Mouse (Mus musculus) left cerebral cortex, postnatal 25 days (tissue): Measurements from ENCODE around the gene Gm20379. TPM values are rescaled to one million over a fixed set of nuclear protein-coding genes. Genes with fewer than 3 reads are reported as not detected.

ENCODE experiments used
- DNase-seq, 2 experiments: peaks; one replicate each; pipeline ENCODE4 v3.0.0; 2022; ENCODE audit warnings: low spot score in 2 of 2, mixed read lengths in 1 of 2
- intact Hi-C: fragments of 180-260 bp; cut with DNase I; formaldehyde crosslinking; loops from one replicate; pipeline ENCODE4 v1.15.1; 2025
- total RNA-seq, 2 experiments: library from RNA; stranded (reverse); gene quantifications; 2 replicates each; pipeline ENCODE4 v1.2.3; 2021

Gm20379 gene
- total RNA-seq = not detected

- no peak for DNase-seq
- intact Hi-C loops = no loop called here
Measured at GRCm38 (mm10) chr13:92305680-92306079, at the start of gene Gm20379. Gm20379 (plus strand) TSS chr13:92305980.

DNA sequence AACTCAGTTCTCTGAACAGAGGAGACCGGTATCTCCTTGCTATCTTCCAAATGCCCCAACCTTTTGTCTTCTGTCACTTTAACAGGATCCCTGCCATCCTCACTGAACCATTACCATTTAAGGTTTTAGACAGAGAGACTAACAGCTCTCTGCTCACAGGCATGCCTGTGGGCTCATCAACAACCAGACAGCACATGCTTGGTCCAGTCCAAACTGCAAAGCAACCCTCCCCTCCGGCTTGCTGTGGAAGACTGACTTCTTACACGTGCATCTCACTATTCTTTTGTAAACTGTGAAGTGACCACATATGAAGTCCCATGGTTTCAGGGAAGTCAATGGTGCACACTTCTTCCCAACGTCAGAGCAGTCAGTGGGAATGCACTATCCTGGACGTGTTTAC is 44.5 kb upstream of the Gm20379 start:
- no peak for DNase-seq
- intact Hi-C loops = no loop called here

- intact Hi-C loops = no loop called here
- DNase-seq = peak in 1 of 2 experiments; percentile 18
Measured at GRCm38 (mm10) chr13:92263566-92263965, 42.2 kb upstream of the Gm20379 start.

DNA sequence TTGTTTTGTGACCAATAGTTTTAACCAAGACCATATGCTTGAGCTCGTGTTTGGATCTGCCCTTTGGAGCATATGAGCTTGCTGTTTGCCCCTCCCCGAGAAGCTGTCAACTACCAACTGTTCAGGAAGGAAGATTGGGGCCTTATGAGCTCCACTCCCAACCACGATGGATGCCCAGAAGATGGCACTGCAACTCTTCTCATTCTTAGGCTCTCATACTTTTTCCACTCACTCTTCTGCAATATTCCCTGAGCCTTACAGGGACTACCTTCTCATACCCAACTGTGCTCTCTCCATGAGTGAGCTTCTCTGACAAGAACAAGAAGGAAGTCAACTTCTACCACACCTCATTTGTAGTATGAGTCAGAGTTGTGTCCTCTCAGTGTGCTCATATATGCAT is 38.7 kb upstream of the Gm20379 start:
- intact Hi-C loops = no loop called here
- DNase-seq = no peak

- peak; percentile 64 to 76 for DNase-seq
- intact Hi-C loops = no loop called here
Measured at GRCm38 (mm10) chr13:92274274-92275198, 31.2 kb upstream of the Gm20379 start.

GRCm38 (mm10) chr13:92275292-92275691 is 30.5 kb upstream of the Gm20379 start:
- intact Hi-C loops = no loop called here

DNA sequence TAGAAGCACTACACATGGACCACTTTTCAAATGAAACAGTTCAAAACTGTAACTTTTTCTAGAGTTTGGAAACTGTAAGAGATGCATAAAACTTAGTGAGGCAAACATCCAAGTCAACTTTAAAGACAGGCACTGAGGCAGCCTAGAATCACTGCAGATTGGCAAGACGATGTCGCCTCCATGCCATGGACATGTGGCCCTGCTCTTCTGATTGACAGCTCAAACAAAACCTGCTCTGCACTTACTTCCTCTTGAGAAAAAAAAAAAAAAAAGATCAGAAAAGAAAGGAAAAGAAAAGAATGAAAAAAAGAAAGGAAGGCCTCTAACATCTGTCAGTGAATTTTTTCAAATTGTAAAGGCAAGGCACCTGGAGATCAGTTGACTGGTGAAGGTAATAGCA is 28.8 kb upstream of the Gm20379 start:
- DNase-seq = no peak
- intact Hi-C loops = no loop called here

More at GRCm38 (mm10) chr13:92275292-92275691, 30.5 kb upstream of the Gm20379 start:
- no peak for DNase-seq

DNA sequence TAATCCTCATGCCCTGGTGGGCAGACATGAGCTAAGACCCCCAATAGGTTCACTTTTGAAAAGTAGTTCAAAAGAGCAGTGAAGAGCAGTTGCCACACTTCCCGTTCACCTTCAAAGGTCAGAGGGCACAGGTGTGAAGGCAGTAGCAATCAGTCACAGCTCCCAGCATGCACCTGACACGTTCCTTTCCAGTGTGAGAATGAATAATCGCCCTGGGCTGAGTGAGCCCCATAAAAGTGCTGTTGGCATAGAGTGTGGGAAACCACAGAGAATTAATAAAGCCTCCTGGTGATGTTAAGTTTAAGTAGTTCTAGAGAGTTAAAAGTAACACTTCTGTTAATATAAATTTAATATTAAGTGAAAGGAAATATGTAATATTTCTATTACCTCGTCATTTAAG is 14.2 kb upstream of the Gm20379 start:
- DNase-seq = no peak
- intact Hi-C loops = no loop called here

DNA sequence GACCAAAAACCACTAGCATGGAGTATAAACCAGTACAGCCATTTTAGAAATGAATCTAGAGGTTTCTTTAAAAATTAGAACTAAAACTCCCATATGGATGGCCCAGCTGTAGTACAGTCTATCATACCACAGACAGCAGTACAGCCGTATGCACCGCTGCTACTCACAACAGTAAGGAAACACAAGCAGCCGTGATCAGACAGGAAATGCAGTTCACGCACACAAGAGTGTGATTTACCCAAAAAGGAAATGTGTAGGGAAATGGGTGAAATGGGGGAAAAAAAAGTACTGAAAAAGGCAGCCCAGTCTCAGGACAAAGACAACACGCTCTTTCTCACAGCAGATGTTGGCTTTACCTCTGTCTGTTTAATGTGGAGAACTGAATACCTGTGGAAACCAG is 11.9 kb upstream of the Gm20379 start:
- intact Hi-C loops = no loop called here
- DNase-seq = no peak

DNA sequence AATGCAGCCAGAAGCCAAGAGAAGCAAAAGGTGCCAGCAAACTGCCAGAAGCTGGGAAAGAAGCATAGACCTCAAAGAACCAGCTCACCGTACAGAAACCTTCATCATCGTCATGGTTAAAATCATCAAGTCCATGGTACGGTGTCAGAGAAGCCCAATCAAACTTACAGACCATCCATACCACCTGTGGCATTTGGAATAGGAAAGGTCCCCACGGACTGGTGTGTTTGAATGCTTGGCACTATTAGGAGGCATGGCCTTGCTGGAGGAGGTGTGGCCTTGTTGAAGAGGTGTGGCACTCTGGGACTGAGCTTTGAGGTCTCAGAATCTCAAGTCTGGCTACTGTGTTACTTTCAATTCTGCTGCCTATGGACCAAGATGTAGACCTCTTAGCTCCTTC is 9.3 kb upstream of the Gm20379 start:
- intact Hi-C loops = no loop called here
- DNase-seq = no peak

DNA sequence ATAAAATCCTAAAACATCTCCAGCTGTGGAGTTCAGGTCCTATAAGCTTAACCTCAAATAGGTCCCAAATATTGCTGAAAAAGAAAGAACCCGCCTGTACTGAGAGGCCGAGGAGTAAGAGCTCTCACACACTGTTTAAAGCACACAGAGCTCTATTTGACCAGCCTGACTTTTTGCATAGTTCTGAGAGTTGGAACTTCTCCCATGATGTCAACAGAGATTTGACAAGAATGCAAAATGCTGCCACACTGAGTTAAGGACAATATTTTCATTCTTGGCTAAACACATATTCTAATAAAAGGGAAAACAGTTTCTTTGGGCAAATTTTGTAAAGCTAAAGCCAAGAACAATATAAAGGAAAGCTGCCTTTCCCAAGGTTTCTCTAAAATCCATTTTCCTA is 8.8 kb upstream of the Gm20379 start:
- DNase-seq = no peak
- intact Hi-C loops = no loop called here

DNA sequence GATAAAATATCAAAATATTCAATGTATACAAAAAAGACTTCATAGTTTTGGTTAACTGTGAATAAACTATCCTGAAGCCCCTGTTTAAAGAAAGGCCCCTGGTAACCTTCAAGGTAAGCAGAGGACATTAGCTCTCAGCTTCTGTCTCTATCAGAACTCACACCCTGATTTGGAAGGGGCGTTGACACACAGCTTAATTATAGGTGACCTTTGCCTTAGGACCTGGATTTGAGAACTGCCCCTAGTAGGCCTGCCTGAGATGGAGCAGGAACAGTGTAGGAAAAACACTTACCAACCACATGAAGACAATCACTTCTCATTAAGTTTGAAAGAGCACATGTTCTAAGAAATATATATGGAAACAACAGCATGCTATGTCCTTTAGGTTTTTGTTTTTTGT is 6.3 kb upstream of the Gm20379 start:
- DNase-seq = no peak
- intact Hi-C loops = no loop called here

DNA sequence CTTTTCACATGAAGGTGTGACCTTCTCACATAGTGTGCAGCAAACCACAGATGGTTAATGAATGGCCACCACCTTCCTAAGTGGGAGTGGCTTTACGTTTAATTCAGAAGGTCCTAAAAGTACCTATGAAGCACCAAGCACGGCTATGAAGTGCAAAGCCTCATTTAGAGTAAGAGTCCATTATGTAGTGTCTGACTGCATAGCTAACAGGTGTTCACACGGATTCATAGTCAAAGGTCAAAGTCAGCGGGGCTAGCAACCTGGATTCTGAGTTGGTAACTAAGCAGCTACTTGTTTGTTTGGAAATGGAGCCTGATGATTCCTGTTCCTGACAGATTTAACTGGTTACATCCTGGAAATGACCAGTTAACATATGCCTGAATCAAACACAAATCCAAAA is 4.0 kb upstream of the Gm20379 start:
- DNase-seq = no peak
- intact Hi-C loops = no loop called here

DNA sequence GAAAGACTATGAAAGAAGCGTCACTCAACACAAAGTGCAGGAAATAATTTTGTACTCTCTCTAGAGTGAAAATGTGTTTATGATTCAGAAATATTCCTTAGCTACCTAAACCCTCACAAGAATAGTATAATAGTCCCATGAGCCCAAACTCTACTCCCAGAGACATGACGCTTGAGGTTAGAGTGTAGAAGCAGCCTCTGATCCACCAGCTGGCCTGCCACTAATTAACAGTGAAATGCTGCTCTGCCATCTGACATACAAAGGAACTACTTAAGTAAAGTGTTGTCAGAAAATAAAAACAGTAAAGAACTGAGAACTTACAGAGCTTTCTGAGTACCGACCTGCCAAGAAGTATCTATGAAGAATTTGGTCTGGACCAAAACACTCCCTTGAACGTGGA is 3.3 kb upstream of the Gm20379 start:
- intact Hi-C loops = no loop called here
- DNase-seq = no peak

DNA sequence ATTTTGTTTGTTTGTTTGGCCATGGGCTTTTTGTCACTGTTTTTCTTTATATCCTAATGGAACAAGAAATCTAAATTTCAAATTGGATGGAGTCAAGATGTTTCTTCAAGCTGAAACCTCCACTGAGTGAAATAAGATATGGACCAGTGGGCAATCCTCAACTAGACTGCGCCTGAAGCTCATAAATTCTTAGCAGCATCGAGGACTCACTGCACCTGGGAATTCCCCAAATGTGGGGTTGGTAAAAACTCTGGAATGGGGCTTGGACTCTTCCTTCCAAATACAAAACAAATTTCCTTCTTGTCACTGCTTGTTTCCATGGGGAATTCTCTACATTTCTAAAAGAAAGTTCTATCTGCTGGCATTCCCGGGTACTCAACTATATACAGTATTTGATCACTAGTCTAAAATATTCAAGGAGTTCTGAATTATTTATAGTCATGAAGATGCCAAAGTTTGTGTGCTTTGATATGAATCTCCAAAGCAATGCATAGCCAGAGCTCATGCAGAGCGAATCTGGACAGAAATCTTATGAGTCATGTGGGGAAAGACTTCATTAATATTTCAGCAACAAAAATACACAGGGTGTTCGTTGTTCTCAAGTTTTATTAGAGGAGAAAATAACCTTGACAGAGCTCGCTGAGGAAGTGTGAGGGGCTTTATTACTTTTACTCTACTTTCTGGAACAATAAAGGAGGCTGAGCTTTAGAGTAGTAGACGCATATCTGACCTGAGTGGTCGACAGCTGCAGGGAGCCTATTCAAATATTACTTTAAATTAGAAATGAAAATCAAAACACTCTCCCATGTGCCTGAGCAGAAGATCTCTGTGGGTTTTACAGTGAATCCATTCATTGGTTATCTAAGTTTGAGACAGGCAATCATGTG is 2.5 kb upstream of the Gm20379 start:
- no peak for DNase-seq
- intact Hi-C loops = no loop called here

DNA sequence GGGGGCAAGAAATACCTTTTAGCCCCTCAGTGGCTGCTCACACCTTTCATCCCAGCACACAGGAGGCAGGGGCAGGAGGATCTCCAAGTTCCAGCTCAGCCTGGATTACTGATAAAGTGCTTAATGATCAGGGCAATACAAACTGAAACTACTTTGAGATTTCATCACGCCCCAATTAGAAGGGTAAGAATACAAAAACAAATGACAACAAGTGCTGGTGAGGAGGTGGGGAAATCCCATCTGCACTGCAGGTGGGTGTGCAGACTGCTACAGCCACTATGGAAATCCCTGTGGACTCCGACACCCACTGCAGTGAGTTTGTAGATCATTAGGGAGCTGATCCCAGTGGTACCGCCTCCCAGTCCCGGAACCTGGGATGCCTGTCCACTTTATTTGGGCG is 1.5 kb upstream of the Gm20379 start:
- intact Hi-C loops = no loop called here
- no peak for DNase-seq

DNA sequence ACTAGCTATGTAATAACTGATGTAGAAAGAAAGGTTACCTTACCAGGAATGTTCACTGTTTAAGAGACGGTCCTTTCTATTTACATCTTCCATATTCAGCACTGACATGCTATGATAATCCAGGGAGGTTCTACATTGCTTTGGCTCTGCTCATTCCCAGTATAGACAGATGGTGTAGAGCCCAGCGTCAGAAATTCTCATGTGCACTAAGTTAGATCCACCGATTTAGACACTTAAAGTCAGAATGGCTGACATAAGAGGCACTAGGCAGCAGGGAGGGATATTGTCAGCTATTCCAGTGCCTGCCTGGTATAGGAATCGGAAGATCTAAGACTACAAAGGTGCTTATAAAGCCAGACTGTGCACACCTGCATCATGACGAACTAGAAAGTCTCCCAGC is 8.8 kb downstream of the Gm20379 start:
- intact Hi-C loops = no loop called here
- DNase-seq = no peak

DNA sequence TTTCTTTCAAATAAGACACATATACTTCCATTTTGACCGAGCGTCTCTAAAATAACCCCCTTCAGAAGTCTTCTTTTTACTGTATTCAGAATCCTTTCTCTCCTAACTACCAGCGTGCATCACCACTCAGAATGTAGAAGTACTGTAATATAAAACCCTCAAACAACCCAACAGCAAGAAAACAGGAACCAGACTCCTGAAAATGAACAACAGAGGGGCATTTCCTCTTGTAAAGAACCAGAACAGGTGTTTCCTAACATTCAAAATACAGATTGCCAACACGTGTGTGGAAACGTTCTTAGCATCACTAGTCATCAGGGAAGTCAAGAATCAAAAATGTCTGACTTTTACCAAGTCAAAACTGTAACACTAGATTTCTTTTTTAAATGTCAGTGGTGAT is 15.0 kb downstream of the Gm20379 start:
- intact Hi-C loops = no loop called here
- DNase-seq = no peak

- intact Hi-C loops = loop anchor here (5.0 kb wide), 1 partner anchor 79 kb away; no protein-coding TSS in a partner anchor
- no peak for DNase-seq
Measured at GRCm38 (mm10) chr13:92326030-92326429, 20.2 kb downstream of the Gm20379 start.

DNA sequence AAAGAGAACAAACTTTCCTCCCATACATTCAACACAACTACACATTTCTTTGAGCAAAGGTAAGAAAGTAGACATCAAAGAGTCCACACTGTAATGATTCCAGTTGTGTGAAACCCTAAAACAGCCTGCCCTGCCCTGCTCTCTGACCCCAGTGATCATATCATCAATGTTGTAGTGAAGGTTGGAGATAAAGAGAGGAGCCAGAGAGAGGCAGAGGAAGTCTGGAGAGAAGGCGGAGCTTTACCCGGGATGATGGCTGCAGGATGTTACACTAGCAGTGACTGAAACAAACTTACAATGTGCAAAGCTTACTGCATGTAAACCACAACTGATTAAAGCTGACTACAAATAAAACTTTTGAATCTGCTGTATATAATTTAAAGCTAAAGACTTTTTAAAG is 22.2 kb downstream of the Gm20379 start:
- intact Hi-C loops = loop anchor here (5.0 kb wide), 1 partner anchor 81 kb away; no protein-coding TSS in a partner anchor

DNA sequence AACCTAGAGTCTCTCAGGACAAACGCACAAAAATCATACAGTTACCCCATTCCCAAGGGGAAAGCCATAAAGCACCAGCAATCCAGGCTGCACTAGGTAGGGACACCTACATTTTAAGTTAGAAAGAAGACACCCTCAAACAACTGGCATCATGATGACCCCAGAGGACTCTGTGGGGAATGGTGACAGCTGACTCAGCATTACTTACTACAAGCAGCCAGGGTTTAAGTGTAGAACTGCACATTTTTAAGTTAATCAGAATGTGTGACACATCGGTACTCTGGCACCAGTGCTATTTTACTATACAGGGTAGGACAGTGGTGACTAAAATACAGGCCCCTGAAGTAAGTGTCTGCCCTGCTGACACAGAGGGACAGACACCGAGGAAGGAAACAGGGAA is 24.8 kb downstream of the Gm20379 start:
- DNase-seq = no peak
- intact Hi-C loops = no loop called here

More for the DNA sequence above, 22.2 kb downstream of the Gm20379 start:
- no peak for DNase-seq
